In genomic region chr15:62813093-62813492, GRCm38 (mm10) we compare ENCODE assay signal across 17 mouse cellular contexts.
DNase-seq lines count a peak whose midpoint lies in the region; TF ChIP-seq lines count a peak whose summit lies in the region.
"Had no signal": no experiment of that assay in that cellular context is flagged by ENCODE, and none has a peak within 500 bp of the region (broad histone marks: within the 10 kb centered on the region; RNA-seq: fewer than 3 reads in every experiment).

No protein-coding gene starts in this region.

- H3K4me3 ChIP-seq in layer of hippocampus, adult 2 months: no peak overlapping the region
- no peak overlapping the region for H3K4me3 ChIP-seq in limb, embryonic 10.5 days
- H3K4me3 ChIP-seq: hindbrain, embryonic 12.5 days had no signal

- TF ChIP-seq CTCF in layer of hippocampus, adult 2 months (conservative IDR thresholded peaks at IDR 0.05): peak; percentile 51

- H3K9me3 ChIP-seq in limb, embryonic 10.5 days (replicated peaks): no peaks in the 10 kb centered on the region
- H3K9me3 ChIP-seq: hindbrain, embryonic 12.5 days had no signal

- DNase-seq in layer of hippocampus, adult 2 months (ENCODE audit: low spot score in 2 of 2): no peak
- DNase-seq in layer of hippocampus, postnatal 10 days (ENCODE audit: low spot score in 2 of 2): no peak
- DNase-seq in A20 (ENCODE audit: low read depth, low spot score) (peak; percentile 36), MEL-GATA-1-ER (ENCODE audit: extremely low read depth, low read depth) (peak; percentile 54)
- DNase-seq in splenic B cell, adult 2 months (ENCODE audit: low read depth, low spot score): peak; percentile 18
- DNase-seq in urinary bladder, postnatal 25 days (ENCODE audit: low spot score): no peak
- no peak for DNase-seq in limb, embryonic 10.5 days (ENCODE audit: low spot score)
- DNase-seq: adrenal gland, postnatal 14 days; cerebellum, adult 11-12 months; heart, postnatal 14 days; kidney, adult 11 months; layer of hippocampus, postnatal 36 days; liver; thymus, postnatal 25 days had no signal

- no peaks in the 10 kb centered on the region for H3K27me3 ChIP-seq in splenic B cell, adult 2 months (ENCODE audit: control insufficient read depth, insufficient read depth, low read length, poor library complexity, severe bottlenecking)
- H3K27me3 ChIP-seq in limb, embryonic 10.5 days (ENCODE audit: low read depth, poor library complexity, severe bottlenecking): no peaks in the 10 kb centered on the region
- H3K27me3 ChIP-seq: hindbrain, embryonic 12.5 days had no signal

- H3K36me3 ChIP-seq in splenic B cell, adult 2 months (ENCODE audit: control insufficient read depth, insufficient read depth, low read length, poor library complexity, severe bottlenecking): no peaks in the 10 kb centered on the region
- H3K36me3 ChIP-seq in limb, embryonic 10.5 days: no peaks in the 10 kb centered on the region
- H3K36me3 ChIP-seq: hindbrain, embryonic 12.5 days had no signal

- 94% methylated on average over 1 of the region's 1 CpGs for WGBS in limb, embryonic 10.5 days

- no peaks in the 10 kb centered on the region for H3K4me1 ChIP-seq in limb, embryonic 10.5 days
- H3K4me1 ChIP-seq: hindbrain, embryonic 12.5 days had no signal

- no peak overlapping the region for H3K27ac ChIP-seq in layer of hippocampus, adult 2 months
- no peak overlapping the region for H3K27ac ChIP-seq in limb, embryonic 10.5 days
- H3K27ac ChIP-seq: hindbrain, embryonic 12.5 days; kidney, postnatal 0 days; macrophage had no signal

Comparison
In these comparisons a context has a peak if more than half of its experiments do, and no peak if none do; other contexts are left out.
1. DNase-seq: peak in A20 (single experiment), MEL-GATA-1-ER (single experiment) and splenic B cell, adult 2 months (single experiment); none in layer of hippocampus, adult 2 months (0 of 2), layer of hippocampus, postnatal 10 days (0 of 2), urinary bladder, postnatal 25 days (single experiment) and limb, embryonic 10.5 days (single experiment).